Mouse (Mus musculus): ENCODE results near the gene Amd2.

Gene Amd2

DNA sequence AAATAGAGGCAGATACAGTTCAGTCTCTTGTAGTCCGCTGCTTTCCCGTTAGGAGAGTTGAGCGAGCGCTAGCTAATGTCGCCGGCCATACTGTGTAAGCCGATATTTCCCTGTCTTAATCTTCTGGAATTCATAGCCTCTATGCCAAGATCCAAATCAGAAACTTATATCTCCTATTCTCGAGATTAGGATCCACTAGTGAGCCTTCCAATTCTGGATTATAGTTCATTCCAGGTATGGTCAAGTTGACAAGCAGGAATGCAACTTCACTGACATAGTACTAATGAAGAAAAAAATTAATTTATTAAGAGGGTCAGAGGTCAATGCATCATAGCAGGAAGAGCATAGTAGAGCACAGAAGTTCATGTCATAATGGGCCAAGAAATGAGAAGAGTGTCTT is at the start of gene Amd2:
Gene Amd2 (minus strand): TSS at position 101 of the 400 bp plus-strand sequence.
- DNase-seq (ENCODE audit: low spot score in 2 of 2), result no peak

DNA sequence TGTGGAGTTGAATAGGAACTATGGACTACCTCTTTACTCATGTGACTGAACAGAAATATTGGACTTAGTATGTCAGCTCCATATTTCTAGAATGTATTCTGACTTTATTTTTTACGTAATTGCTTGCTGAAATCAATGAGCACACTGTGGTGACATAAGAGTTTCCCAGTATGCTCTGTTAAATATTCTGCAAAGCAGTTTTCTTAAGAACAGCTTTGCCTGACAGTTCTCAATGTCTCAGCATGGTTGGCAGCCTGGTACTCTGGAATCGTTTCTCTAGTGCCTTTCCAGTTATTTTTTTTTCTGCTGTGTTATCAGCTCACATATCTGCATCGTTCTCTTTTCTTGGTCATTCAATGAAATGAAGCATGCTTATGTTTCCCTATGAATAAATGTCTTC is 49.6 kb upstream of the Amd2 start:
- DNase-seq (ENCODE audit: low spot score in 2 of 2), result no peak

DNA sequence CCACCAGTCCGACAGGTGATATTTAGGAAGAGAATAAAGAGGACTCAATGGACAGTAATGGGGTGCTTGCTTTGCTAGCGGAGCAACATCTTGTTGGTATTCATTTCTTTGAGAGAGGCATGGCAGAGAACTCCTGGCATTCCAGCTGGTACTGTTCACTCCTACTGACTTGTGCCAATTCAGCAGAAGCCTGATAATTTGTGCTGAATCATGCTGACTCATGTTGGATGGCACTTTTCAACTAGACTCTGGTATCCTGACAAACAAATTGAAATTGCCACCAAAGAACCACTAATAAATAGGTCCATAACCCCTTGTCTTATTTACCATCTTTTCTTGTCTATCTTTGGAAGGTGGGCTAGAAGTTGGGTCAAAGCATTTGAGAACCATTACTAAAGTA is 25.9 kb upstream of the Amd2 start:
- no peak for DNase-seq (ENCODE audit: low spot score in 2 of 2)

DNA sequence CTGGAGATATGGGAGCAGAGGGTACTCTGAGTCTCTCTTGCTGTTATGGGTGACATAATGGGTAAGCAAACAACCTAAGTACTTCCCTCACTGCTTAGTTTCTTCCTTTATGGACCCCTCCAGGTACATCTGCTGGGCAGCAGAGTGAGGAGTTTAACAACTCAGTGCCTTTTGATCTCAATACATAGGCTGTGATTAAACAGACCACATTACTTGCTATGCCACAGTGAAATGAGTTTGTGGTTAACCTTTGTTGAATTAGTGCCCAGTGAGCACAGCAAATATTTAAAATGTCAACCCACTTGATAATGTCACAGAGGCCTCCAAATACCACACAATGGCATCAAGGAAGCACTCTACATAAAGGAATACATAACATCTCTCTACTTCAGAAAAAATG is 2.6 kb upstream of the Amd2 start:
- no peak for DNase-seq (ENCODE audit: low spot score in 2 of 2)

Data from thymus, postnatal 10 days (tissue).